Mouse (Mus musculus) embryonic facial prominence, embryonic 12.5 days (tissue): ENCODE results near the gene Traf5. TPM values are rescaled to one million over a fixed set of nuclear protein-coding genes. Genes with fewer than 3 reads are reported as not detected.

Source experiments
- ATAC-seq: fragments of 200-750 bp; cut with Nextera tagmentation; 2 replicates; pipeline ENCODE4 v1.8.0; 2017; ENCODE audit not compliant: insufficient number of reproducible peaks, insufficient read depth, low FRiP score, low TSS enrichment
- H3K27ac ChIP-seq: fragments of 300-500 bp; sonication (generic); 2 replicates; pipeline ENCODE4 v1.5.1; 2016; ENCODE audit warnings: mild to moderate bottlenecking
- H3K27me3 ChIP-seq: fragments of 300-500 bp; sonication (generic); 2 replicates; pipeline ENCODE4 v1.6.1; 2016; ENCODE audit warnings: mild to moderate bottlenecking, moderate library complexity
- H3K36me3 ChIP-seq: fragments of 300-500 bp; sonication (generic); 2 replicates; pipeline ENCODE4 v1.6.1; 2016; ENCODE audit warnings: mild to moderate bottlenecking
- H3K4me1 ChIP-seq: fragments of 300-500 bp; sonication (generic); 2 replicates; pipeline ENCODE4 v1.6.1; 2016
- H3K4me2 ChIP-seq: fragments of 300-500 bp; sonication (generic); replicated peaks from 2 replicates; pipeline ENCODE4 v1.6.1; 2016; ENCODE audit warnings: mild to moderate bottlenecking, moderate library complexity
- H3K4me3 ChIP-seq: fragments of 300-500 bp; sonication (generic); 2 replicates; pipeline ENCODE4 v1.5.1; 2016; ENCODE audit warnings: mild to moderate bottlenecking
- H3K9ac ChIP-seq: fragments of 300-500 bp; sonication (generic); 2 replicates; pipeline ENCODE4 v1.6.1; 2016; ENCODE audit warnings: mild to moderate bottlenecking, moderate library complexity
- H3K9me3 ChIP-seq: fragments of 300-500 bp; sonication (generic); 2 replicates; pipeline ENCODE4 v1.6.1; 2016; ENCODE audit warnings: mild to moderate bottlenecking, moderate library complexity
- WGBS: fragments of 180-500 bp; shearing (Covaris S2); methylation state at CpG from one replicate; pipeline ENCODE4 v1.1.7; 2016; 5-methylcytosine and 5-hydroxymethylcytosine counted together
- microRNA-seq: library from miRNA; unstranded; fragments of <30 nt; microRNA quantifications from one replicate; pipeline ENCODE4, GENCODE M21; 2017
- polyA plus RNA-seq: library from polyadenylated mRNA; unstranded; fragments of >200 nt; fragmentation: Nextera tagmentation; extraction: Ambion mirVana; gene quantifications from 2 replicates; pipeline ENCODE4 v1.2.1, GENCODE M21; 2016

Gene Traf5
- polyA plus RNA-seq, 1 experiment from 2014 or later, result 14.4 TPM

- Histone ChIP-seq H3K4me3 (no peak overlapping the region), H3K36me3 (no peaks in the 10 kb centered on the region), H3K9ac (no peak overlapping the region), H3K4me2 (no peak overlapping the region), H3K27me3 (no peaks in the 10 kb centered on the region), H3K9me3 (no peaks in the 10 kb centered on the region), H3K27ac (no peak overlapping the region), H3K4me1 (no peaks in the 10 kb centered on the region)
- WGBS, result 89% methylated on average over 3 of the region's 3 CpGs
- no peak for ATAC-seq
These were observed 135.0 kb downstream of the Traf5 start for GRCm38 (mm10) chr1:191957321-191957720.

GRCm38 (mm10) chr1:191956871-191957270 is 135.5 kb downstream of the Traf5 start:
- 91% methylated on average over 2 of the region's 2 CpGs for WGBS
- no peak overlapping the region for H3K9ac ChIP-seq
- no peak overlapping the region for H3K27ac ChIP-seq
- no peaks in the 10 kb centered on the region for H3K36me3 ChIP-seq
- H3K27me3 ChIP-seq, result no peaks in the 10 kb centered on the region
- H3K4me1 ChIP-seq, result no peaks in the 10 kb centered on the region
- no peaks in the 10 kb centered on the region for H3K9me3 ChIP-seq
- H3K4me2 ChIP-seq, result no peak overlapping the region
- no peak for ATAC-seq
- H3K4me3 ChIP-seq, result no peak overlapping the region

- ATAC-seq, result no peak
- no peak overlapping the region for H3K27ac ChIP-seq
- no peaks in the 10 kb centered on the region for H3K27me3 ChIP-seq
- no peaks in the 10 kb centered on the region for H3K36me3 ChIP-seq
- H3K4me2 ChIP-seq, result no peak overlapping the region
- H3K4me3 ChIP-seq, result no peak overlapping the region
- no peak overlapping the region for H3K9ac ChIP-seq
- no peaks in the 10 kb centered on the region for H3K9me3 ChIP-seq
- no peaks in the 10 kb centered on the region for H3K4me1 ChIP-seq
- 83% methylated on average over 3 of the region's 3 CpGs for WGBS
These were observed 136.1 kb downstream of the Traf5 start for GRCm38 (mm10) chr1:191956261-191956660.

GRCm38 (mm10) chr1:191955101-191955500 is 137.3 kb downstream of the Traf5 start:
- no peak for ATAC-seq

GRCm38 (mm10) chr1:191952733-191953335 is 139.5 kb downstream of the Traf5 start:
- Histone ChIP-seq H3K9ac (no peak overlapping the region), H3K4me3 (no peak overlapping the region), H3K4me1 (no peaks in the 10 kb centered on the region), H3K27me3 (no peaks in the 10 kb centered on the region), H3K9me3 (no peaks in the 10 kb centered on the region), H3K4me2 (no peak overlapping the region), H3K36me3 (no peaks in the 10 kb centered on the region), H3K27ac (no peak overlapping the region)
- 90% methylated on average over 11 of the region's 11 CpGs for WGBS
- ATAC-seq, result no peak

More at GRCm38 (mm10) chr1:191955101-191955500, 137.3 kb downstream of the Traf5 start:
- H3K27ac ChIP-seq, result no peak overlapping the region
- no peaks in the 10 kb centered on the region for H3K27me3 ChIP-seq
- H3K4me2 ChIP-seq, result no peak overlapping the region
- H3K4me1 ChIP-seq, result no peaks in the 10 kb centered on the region
- no peak overlapping the region for H3K9ac ChIP-seq
- no peaks in the 10 kb centered on the region for H3K36me3 ChIP-seq
- no peak overlapping the region for H3K4me3 ChIP-seq
- WGBS, result 53% methylated on average over 3 of the region's 3 CpGs
- H3K9me3 ChIP-seq, result no peaks in the 10 kb centered on the region

GRCm38 (mm10) chr1:191950611-191951010 is 141.7 kb downstream of the Traf5 start:
- WGBS, result 59% methylated on average over 2 of the region's 2 CpGs
- Histone ChIP-seq H3K4me3 (no peak overlapping the region), H3K4me2 (no peak overlapping the region), H3K27ac (no peak overlapping the region), H3K9me3 (no peaks in the 10 kb centered on the region), H3K9ac (no peak overlapping the region), H3K27me3 (no peaks in the 10 kb centered on the region), H3K36me3 (no peaks in the 10 kb centered on the region), H3K4me1 (no peaks in the 10 kb centered on the region)
- no peak for ATAC-seq

- 88% methylated on average over 8 of the region's 8 CpGs for WGBS
- no peak overlapping the region for H3K4me3 ChIP-seq
These were observed 143.8 kb downstream of the Traf5 start for GRCm38 (mm10) chr1:191948600-191948999.

GRCm38 (mm10) chr1:191947796-191948195 is 144.6 kb downstream of the Traf5 start:
- WGBS, result 82% methylated on average over 8 of the region's 8 CpGs

More at GRCm38 (mm10) chr1:191948600-191948999, 143.8 kb downstream of the Traf5 start:
- no peaks in the 10 kb centered on the region for H3K4me1 ChIP-seq
- no peaks in the 10 kb centered on the region for H3K27me3 ChIP-seq
- no peaks in the 10 kb centered on the region for H3K36me3 ChIP-seq
- H3K4me2 ChIP-seq, result no peak overlapping the region
- H3K27ac ChIP-seq, result no peak overlapping the region
- H3K9ac ChIP-seq, result no peak overlapping the region
- no peak for ATAC-seq
- no peaks in the 10 kb centered on the region for H3K9me3 ChIP-seq

More at GRCm38 (mm10) chr1:191947796-191948195, 144.6 kb downstream of the Traf5 start:
- H3K36me3 ChIP-seq, result no peaks in the 10 kb centered on the region
- H3K27ac ChIP-seq, result no peak overlapping the region
- no peak overlapping the region for H3K4me2 ChIP-seq
- H3K4me3 ChIP-seq, result no peak overlapping the region
- no peak for ATAC-seq
- no peaks in the 10 kb centered on the region for H3K4me1 ChIP-seq
- no peak overlapping the region for H3K9ac ChIP-seq
- no peaks in the 10 kb centered on the region for H3K27me3 ChIP-seq
- H3K9me3 ChIP-seq, result no peaks in the 10 kb centered on the region

Small RNA genes lying within 50 kb of the gene (microRNA-seq; reads per million reads assigned to microRNA genes)
- gene Mir3473c, result not detected

Other genes with a start within 250 kb of the Traf5 start
- gene Slc30a1, start 185.8 kb downstream of the Traf5 start, polyA plus RNA-seq, result 3.3 and 3.9 TPM in 2 replicates
- 5.2 and 6.0 TPM in 2 replicates for gene Rd3, start 115.2 kb downstream of the Traf5 start, polyA plus RNA-seq
- 26.4 and 26.8 TPM in 2 replicates for gene Rcor3, start 45.5 kb upstream of the Traf5 start, polyA plus RNA-seq
- 0.90 and 1.5 TPM in 2 replicates for gene Kcnh1, start 98.2 kb upstream of the Traf5 start, polyA plus RNA-seq